Mouse (Mus musculus) adrenal gland, adult 8-10 months (tissue): ENCODE results near the gene Ssu2. TPM values are rescaled to one million over a fixed set of nuclear protein-coding genes. Genes with fewer than 3 reads are reported as not detected.

ENCODE experiments used
- DNase-seq: peaks from one replicate; pipeline ENCODE4 v3.0.0; 2022
- total RNA-seq, 4 experiments: library from RNA; stranded (reverse); gene quantifications; 2 replicates each; pipeline ENCODE4 v1.2.4; 2022

The Ssu2 gene
- total RNA-seq = 1 to 10 TPM; 1.0 to 7.3 (median 2.4) TPM

- no peak for DNase-seq
Observed at GRCm38 (mm10) chr6:112387947-112388346, at the start of gene Ssu2. Gene Ssu2 (minus strand): TSS chr6:112388023.

- no peak for DNase-seq
Observed at GRCm38 (mm10) chr6:112426018-112426732, 38.4 kb upstream of the Ssu2 start.

- no peak for DNase-seq
Observed at GRCm38 (mm10) chr6:112423746-112424501, 36.1 kb upstream of the Ssu2 start.

- DNase-seq = no peak
Observed at GRCm38 (mm10) chr6:112420883-112421282, 33.1 kb upstream of the Ssu2 start.

GRCm38 (mm10) chr6:112419333-112419732 is 31.5 kb upstream of the Ssu2 start:
- DNase-seq = no peak

GRCm38 (mm10) chr6:112404111-112404510 is 16.3 kb upstream of the Ssu2 start:
- DNase-seq = peak; percentile 67

GRCm38 (mm10) chr6:112401953-112402683 is 14.3 kb upstream of the Ssu2 start:
- no peak for DNase-seq

GRCm38 (mm10) chr6:112397351-112397750 is 9.5 kb upstream of the Ssu2 start:
- peak; percentile 92 for DNase-seq

- no peak for DNase-seq
Observed at GRCm38 (mm10) chr6:112396352-112396751, 8.5 kb upstream of the Ssu2 start.

GRCm38 (mm10) chr6:112388385-112388784 is 562 bp upstream of the Ssu2 start:
- DNase-seq = no peak

- no peak for DNase-seq
Observed at GRCm38 (mm10) chr6:112386260-112386659, 1.6 kb downstream of the Ssu2 start.

GRCm38 (mm10) chr6:112382990-112383685 is 4.7 kb downstream of the Ssu2 start:
- no peak for DNase-seq

GRCm38 (mm10) chr6:112379054-112379453 is 8.8 kb downstream of the Ssu2 start:
- no peak for DNase-seq

- DNase-seq = no peak
Observed at GRCm38 (mm10) chr6:112375661-112376392, 12.0 kb downstream of the Ssu2 start.

- no peak for DNase-seq
Observed at GRCm38 (mm10) chr6:112373886-112374585, 13.8 kb downstream of the Ssu2 start.

- DNase-seq = no peak
Observed at GRCm38 (mm10) chr6:112365294-112365693, 22.5 kb downstream of the Ssu2 start.

- DNase-seq = no peak
Observed at GRCm38 (mm10) chr6:112364581-112364980, 23.2 kb downstream of the Ssu2 start.

- DNase-seq = peak; percentile 31
Observed at GRCm38 (mm10) chr6:112362349-112362958, 25.4 kb downstream of the Ssu2 start.

- DNase-seq = no peak
Observed at GRCm38 (mm10) chr6:112360676-112361075, 27.1 kb downstream of the Ssu2 start.

GRCm38 (mm10) chr6:112359341-112359740 is 28.5 kb downstream of the Ssu2 start:
- DNase-seq = no peak

- DNase-seq = no peak
Observed at GRCm38 (mm10) chr6:112350452-112350851, 37.4 kb downstream of the Ssu2 start.
